Mouse (Mus musculus) right cerebral cortex, postnatal 36 days (tissue): ENCODE data around the gene E2f2.

Source experiments
- DNase-seq, 2 experiments: peaks; one replicate each; pipeline ENCODE4 v3.0.0; 2022; ENCODE audit warnings: low spot score in 2 of 2, mixed read lengths in 1 of 2

E2f2 gene

DNA sequence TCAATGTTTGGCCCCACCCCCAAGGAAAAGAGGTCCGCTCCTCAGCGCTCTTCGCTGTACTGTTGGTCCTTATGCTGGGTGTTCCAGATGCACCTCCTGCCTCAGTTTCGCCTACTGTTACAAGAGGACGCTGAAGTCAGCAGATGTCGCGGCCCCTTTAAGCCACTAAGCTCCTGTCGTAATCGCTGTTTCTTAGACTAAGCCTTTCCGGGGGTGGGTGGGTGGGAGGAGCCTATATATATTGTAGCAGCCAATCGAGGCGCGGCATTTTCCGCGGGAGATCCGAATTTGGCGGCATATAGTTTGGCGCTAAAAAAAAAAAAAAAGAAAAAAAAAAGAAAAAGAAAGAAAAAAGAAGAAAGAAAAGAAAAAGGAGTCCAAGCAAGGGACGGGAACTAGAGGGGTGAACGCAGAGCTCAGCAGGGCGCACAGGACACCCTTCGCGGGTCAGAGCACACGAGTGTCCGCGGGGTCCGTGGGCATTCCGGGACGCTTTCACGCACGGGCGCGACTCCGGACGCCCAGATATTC lies at the start of gene E2f2:
Gene E2f2 (plus strand): TSS at position 384 of the 531 bp plus-strand sequence.
- no peak for DNase-seq

DNA sequence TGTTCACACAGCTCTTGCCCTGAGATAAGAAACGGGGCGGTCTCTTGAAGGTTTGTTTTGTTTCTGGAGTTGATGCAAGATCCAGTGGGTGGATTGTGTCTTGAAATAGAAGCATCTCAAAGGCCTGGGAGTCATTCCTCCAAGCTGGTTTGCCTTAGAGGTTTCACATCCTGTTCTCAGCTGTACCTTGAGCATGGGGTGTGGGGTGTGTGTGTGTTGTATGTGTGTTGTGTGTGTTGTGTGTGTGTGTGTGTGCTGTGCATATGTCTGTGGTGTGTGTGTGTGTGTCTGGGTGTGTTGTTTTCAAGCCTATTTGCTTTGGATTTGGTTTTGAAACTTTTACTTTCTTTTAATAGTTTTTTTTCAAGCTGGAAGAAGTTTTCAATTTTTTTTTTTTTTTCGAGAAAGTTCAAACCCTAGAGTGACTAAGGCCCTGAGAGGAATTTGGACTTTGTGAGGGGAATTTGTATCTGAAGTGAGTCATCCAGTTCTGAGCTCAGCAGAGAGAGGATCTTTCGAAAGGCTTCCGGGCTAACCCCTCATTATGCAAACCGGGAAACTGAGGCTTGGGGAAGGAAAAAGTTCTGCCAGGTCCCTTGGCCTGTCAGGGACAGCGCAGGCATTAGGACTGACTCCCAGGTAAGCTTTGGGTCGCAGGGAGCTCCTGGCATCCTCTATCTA lies 48.9 kb upstream of the E2f2 start:
- DNase-seq: no peak

DNA sequence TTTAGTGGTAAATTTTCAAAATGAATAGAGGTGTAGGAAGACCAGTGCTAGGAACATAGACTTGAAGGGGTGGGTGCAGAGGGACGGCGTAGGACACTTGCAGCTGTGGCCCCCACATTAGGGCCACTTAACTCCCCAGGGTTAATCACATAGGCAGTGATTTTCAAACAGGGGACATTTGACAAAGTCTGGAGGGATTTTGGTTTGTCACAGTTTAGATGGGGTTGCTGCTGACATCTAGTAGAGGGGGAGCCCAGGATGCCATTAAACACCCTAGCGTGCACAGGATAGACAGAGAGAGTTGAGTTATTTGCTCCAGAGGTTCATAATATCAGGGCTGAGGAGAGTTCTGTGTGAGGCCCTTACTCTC lies 48.4 kb upstream of the E2f2 start:
- DNase-seq: no peak

DNA sequence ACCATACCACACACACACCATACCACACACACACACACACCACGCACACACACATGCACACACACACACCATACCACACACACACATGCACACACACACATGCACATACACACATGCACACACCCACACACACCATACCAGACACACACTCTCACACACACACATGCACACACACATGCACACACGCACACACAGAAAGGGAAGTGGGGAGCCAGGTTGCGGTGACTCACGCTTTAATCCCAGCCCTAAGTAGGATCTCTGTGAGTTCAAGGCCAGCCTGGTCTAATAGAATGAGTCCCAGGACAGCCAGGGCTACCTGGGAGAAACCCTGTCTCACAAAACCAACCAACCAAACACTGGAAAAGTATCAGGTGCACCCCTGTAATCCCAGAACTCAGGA lies 47.6 kb upstream of the E2f2 start:
- no peak for DNase-seq

DNA sequence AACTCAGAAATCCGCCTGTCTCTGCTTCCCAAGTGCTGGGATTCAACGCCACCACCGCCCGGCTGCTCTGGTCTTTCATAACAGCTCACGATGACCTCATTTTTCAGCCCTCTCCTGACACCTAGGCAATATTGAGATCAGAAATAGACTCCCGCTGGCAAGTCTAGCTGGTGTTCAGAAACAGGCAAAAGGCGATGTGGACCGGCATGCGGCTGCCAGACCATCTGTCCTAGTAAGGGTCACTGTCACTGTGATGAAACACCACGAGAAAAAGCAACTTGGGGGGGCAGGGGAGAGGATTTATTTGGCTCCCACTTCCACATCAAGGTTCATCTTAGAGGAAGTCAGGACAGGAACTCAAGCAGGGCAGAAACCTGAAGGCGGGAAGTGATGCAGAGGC lies 46.7 kb upstream of the E2f2 start:
- DNase-seq: no peak

DNA sequence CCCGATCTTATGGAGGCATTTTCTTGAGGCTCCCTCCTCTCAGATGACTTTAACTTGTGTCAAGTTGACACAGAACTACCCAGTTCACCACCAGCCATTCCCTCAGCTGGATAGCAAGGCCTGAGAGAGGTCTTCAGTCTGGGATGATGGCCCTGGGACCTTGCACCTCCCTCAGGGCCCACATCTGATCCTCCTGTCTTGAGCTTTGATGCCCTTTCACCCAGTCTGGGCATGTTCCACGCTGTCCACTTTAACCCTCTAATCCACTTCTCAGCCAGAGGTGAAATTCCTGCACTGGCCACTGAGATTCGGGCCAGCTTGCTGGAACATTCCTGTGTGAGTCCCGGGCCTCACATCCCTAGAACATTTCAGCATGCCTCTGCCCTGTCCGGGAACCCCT lies 46.2 kb upstream of the E2f2 start:
- DNase-seq: no peak

DNA sequence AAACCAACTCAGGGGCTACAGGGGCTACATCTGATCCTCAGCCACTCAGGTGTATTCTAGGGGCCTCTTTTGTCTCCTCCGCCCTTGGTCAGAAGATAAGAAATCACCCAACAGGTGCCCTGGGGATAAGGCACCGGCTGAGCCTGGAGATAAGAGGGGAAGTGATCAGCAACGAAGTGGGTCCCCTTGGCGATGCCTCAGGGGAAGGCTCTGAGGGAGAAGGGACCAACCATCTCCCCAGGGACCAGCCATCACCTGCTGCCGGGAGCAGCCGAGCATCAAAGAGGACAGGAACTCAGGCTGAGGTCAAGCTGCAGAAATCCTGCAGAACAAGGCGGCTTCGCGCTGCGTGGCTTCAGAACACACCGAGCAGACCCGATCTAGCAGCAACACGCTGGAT lies 44.5 kb upstream of the E2f2 start:
- DNase-seq: no peak

DNA sequence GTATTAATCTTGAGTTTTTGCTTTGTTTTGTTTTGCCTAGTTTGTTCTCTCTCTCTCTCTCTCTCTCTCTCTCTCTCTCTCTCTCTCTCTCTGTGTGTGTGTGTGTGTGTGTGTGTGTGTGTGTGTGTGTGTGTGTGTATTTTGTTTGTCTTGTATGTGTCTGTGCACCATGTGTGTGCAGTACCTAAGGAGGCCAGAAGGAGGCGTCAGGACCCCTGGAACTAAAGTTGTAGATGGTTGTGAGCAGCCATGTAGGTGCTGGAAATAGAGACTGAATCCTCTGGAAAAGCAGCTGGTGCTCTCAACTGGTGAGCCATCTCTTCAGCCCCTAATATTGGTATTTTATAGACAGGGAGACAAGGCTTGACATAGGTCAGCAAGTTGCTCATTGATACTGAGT lies 42.4 kb upstream of the E2f2 start:
- DNase-seq: no peak

DNA sequence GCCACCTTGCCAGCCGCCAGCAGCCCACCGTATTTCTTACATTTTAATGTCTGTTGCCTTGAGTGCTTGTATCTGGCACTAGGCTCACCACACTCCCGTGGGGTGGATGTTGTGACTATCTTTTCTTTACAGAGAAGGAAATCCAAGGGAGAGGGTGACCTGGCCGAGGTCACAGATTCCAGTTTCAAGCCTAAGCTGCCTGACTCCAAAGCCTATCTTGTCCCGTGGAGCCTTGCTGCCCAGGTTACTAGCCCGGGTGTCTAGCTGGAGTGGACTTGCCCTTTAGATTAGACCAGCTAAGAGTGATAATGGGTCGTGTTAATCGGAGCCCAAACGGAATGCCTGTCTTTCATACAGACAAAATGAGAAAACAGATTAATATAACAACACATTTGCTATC lies 38.4 kb upstream of the E2f2 start:
- no peak for DNase-seq

DNA sequence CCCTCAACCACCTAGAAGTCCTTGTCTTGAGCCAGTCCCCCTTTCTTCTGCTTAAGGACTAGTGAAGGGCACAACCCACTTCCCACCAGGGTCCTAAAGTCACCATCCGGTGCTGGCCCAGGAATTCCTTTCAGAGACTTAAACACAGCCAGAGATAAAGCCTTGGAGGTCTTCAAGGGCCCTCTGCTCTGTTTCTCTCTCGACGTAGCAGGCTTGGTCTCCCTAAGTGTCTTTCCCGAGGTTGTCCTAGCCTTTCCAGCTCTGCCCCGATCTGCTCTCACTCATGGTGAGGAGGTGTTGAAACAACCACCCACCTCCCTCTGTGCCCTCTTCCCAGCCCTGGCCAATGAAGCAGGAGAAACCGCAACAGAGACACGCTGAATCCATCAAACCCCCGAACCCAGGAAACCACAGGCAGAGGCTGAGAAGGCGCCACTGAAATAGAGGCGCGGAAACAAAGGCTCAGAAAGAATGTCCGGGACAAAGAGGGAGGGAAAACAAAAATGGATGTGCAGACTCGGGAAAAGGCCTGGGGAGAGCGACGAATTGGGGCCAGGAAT lies 37.7 kb upstream of the E2f2 start:
- DNase-seq: no peak

DNA sequence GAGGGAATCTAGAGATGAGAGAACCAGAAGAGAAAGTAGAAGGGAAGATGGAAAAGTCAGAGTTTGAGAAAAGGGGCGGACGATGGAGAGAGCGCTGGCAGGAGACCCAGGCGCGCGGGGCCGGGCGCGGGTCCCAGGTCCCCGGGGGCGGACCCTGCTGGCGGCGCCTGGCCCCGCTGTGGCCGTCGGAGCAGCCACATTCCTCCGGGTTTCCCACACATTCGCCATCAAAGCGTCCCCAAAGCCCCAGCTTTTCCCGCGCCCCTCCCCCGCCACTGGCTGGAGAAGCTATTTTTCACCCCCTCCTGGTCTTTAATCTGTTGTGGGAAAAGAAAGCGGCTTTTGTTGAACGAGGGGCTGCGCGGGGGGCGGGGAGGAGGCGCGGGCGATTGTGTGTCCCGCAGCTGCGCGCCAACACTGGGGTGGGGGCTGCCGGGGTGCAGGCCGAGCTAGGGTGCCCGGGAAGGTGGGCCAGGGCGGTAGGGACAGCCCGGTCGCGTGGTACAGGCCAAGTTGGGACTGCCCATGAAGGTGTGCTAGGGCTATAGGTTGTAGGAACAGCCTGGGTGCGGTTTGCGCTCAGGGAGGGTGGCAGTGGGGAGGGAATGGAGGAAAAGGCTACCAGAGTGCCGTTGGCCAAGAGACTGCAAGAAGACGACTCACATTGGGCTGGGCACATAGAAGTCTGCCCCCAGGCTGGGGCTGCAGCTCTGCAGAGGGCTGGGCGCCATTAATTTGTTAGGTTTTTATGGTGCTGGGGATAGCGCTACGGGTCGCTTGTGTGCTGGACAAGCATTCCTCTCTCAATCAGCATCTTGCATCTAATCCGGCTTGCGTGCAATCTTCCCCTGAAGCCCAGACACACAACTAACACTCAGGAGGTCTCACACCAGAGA lies 37.0 kb upstream of the E2f2 start:
- no peak for DNase-seq

DNA sequence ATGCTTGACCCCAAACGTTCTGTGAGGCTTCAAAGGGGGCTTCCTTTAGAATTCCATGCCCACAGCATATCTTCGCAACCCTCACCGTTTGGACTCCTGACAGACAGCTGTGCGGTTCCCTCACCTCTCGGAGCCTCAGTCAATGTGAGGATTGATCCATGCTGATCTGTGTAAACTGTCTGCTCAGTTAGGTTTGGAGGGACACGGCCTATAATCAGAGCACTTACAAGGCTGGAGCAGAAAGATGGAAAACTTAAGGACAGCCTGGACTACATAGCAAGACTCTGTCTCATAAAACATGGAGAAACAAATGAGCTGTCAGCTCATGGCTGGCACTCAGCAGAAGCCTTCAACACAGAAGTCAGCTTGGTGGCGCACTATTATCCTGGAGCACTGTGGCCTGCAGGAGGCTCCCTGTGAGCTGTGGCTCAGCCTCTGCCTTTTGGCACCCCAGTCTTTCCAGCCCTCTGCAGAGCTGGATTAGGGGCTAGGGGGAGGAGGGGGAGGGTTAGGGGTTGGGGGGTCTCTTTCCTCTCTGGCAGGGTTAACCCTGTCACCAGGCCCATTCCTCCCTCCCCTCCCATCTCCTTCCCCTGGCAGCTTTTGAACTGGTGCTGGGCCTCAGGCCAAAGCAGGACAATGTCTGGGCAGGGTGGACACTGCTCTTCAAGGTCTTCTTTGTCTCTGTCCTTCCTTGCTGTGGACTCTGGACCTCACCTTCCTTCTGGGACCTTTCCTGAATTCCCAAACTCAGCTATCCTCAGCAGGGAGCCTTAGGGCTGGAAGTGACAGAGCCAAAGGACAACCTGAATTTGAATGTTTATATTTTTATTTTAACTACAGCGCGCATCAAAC lies 36.1 kb upstream of the E2f2 start:
- no peak for DNase-seq

DNA sequence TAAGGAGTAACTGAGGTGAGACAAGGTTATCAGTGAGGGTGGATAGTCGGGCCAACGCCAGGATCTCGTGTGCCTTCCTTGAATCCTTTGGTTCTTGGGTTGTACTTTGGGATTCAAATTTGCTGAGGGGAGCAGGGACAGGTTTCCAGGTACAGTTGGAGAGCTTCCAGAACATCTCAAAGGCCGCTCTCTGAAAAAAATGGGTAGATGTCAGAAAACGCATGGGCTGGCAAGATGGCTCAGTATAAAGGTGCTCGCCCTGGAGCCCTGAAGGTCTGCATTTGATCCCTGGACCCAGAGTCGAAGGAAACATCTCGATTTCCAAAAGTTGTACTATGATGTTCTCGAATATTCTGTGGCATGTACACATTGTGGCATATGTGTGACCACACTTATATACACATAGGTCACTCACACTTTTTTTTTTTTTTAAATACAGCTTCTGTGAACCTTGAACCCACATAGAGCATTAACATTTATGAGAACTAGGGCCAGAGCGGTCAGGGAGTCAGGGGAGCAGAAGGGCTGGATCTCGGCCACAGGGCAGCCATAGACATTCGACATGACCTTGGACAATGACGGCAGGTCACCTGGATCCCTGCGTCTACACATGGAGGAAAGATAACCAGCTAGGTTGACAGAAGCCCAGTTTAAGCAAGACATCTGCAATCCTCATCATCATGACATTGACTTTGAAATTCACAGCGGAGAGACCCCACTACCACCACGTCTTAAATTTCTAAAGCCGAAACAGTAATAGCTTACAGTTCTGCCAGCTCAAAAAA lies 32.7 kb upstream of the E2f2 start:
- DNase-seq: no peak

DNA sequence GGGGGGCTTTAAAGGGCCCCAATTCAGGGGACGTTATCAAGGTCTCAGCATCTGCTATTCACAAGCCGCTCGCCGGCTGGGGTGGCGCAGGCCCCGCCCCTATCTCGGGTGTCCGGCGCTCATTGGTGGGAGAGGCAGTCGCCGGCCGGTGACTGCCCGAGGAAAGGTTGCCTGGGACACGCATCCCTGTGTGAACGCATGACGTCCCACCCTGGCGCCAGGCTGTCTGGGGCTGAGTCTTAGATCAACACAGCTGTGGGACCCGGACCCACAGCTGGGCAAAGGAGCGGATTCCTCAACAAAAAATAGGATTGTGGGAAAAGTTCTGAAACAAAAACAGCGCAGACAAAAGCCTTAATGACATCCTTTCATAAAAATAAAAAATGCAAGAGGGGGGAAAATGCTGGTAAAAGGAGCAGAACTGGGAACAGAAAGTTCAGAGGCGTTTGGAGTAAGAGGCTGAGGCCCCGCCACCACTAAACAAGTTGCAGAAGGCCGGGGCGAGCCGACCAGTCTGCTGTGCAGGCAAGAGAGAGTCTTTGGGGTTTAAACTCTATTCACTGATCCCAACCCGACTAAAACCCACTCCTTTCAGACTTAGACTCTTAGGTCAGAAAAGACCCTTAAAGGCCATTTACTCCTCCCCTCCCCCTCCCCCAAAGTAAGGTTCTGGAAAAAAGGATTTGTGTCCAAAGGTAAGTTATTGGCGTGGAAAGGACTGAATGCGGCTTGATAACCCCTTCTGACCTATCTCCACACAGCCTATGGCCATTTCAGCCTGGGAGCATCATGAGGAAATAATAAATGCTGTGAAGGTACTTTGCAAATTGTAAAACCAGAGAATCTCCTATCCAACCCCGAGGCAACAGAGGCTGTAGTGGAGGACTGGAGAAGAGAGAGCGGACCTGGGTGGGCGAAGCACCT lies 31.6 kb upstream of the E2f2 start:
- peak; percentile 71 to 73 for DNase-seq

DNA sequence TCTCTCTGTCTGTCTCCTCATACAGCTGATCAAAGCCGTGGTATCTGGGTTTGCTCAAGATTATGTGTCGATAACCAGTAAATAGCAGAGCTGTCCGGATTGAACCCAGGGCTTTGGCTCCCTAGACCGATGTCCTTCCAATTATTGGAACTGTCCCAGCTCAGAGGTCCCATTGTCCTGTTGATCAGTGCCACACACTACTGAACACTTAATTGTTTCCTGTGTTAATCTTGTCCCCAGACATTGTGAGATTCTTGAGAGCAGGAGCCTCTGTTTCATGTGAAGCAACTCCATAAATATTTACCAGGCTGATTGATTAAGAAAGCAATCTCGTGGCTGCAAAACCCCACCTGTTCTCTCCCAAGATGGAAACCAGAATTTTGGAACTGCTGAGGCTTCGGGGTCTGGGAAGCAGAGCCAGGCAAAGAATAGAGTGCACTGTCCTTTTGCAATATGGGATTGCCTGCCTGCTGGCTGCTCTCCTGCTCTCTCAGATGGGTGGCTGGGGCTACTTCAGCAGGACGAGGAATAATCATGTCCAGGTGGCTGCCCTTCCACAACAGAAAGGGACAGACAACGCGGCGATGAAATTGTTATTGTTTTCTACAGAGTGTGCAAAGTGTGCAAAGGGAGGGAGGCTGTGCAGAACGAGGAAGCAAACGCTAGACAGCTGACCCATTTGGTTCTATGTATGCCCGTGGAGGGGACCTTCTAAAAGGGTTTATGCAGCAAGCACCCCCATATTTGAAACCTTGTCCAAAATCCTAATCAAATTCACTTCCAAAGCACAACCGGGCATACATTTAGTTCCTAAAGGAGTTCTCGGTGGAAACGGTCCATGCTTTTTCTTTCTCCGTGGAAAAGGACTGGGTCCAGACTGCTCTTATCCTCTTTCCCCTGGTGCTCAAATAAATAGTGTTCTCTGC lies 29.7 kb upstream of the E2f2 start:
- DNase-seq: no peak

DNA sequence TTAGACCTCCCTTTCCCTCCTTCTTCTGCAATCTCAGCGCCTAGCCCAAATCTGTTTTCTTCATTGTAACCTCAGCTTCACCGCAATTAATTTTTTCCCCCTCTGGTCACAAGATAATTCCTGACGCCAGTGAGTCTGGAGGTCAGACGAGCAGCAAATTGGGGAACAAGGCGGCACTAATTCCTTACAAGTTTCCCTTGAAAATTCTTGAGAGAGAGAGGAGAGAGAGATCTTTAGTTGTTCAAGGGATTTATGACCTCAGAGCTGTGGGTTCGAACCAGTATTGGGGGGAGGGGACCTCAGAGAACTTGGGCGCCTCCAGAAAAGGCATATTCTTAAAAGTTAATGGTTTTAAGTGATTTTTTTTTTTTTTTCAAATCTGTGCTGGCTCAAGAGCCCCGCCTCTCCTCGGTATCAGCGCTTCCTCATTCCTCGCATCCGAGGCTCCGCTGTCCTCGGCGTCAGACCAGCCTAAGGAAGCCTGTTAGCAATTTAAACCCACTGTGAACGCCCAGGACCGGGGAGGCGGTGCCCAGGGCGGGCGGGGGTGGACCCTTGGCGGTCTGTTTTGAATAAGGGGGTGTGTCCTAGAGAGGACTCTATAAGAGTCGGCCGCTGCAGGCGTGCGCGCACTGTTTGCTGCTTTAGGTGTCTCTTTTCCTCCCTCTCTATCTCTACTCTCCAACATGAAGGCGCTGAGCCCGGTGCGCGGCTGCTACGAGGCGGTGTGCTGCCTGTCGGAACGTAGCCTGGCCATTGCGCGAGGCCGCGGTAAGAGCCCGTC lies 28.8 kb upstream of the E2f2 start, which contains the start of gene Id3:
Gene Id3 (plus strand): TSS at position 305 of the 784 bp plus-strand sequence.
- peak; percentile 66 to 72 for DNase-seq

DNA sequence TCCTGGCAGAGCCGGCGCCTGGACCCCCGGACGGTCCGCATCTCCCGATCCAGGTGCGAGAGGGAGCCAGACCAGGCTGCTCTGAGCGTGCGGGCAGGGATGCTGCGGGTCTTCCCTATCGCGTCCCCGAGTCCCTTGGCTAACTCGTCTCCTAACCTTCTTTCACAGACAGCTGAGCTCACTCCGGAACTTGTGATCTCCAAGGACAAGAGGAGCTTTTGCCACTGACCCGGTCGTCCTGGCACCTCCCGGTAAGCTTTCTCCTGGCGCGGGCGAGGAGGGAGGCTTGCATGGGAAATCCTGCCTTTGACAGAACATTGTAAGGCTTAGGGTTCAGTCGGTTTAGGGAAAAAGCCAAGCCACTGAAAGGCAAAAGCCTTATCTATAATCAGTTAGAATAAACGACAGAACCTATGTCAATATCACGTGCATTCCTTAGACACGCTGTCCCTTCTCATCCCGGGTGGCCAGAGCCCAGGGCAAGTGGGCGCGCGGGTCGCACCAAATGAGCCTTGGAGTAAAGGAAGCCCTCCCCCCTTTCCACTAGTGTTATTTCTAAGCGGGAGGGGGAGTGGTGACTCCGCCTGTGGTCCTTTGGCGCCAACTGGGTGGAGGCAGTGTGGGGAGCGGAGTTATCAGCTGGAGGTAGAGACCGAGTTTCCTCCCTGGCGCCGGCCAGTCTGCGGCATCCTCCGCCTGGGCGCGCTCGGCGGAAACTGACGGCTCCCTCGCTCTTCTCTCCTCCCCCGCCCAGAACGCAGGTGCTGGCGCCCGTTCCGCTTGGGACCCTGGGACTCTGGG lies 27.9 kb upstream of the E2f2 start:
- no peak for DNase-seq
